Mouse (Mus musculus) stomach, postnatal 0 days (tissue): ENCODE measurements at regions not wholly inside any gene's neighbourhood (a gene's known extent, or its start where the extent isn't known, plus 50 kb on each side); places are given as distances from the start of the nearest gene placed in this dataset.

Experiments
- CTCF ChIP-seq: IDR thresholded peaks from 2 replicates; pipeline ENCODE4 v1.5.1; 2016; ENCODE audit warnings: antibody characterized with exemption, low read depth, mild to moderate bottlenecking, moderate library complexity
- EP300 ChIP-seq: optimal IDR thresholded peaks from 2 replicates; pipeline ENCODE3; 2016; ENCODE audit warnings: antibody characterized with exemption

GRCm38 (mm10) chr14:123065566-123065965 is 81.7 kb upstream of the Tmtc4 start:
- TF ChIP-seq EP300 (no peak), CTCF (no peak)
